Mouse (Mus musculus): ENCODE measurements around the gene Nexn.

Gene Nexn

DNA sequence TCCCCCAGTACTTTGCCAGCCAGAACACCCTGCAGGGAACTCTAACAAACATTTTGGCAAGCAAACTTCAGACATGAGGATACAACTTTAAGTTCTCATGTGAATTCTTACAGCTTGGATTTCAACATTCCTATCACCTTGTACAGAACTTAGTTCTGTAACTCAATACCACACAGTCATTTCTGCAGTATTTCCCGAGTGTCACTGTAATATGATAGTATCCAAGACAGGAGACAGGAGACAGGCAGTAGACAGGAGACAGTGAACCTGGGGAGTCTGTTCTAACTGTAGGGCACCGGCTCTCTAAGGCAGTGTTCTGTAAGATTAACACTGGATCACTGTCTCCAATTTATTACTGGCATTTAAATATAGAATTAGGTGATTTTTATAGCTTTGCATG lies 12.3 kb upstream of the Nexn start:
- DNase-seq (ENCODE audit: low read depth, low spot score), result no peak

- no peak for DNase-seq (ENCODE audit: low read depth, low spot score)
Measured at GRCm38 (mm10) chr3:152277912-152278311, 11.8 kb upstream of the Nexn start.

- DNase-seq (ENCODE audit: low read depth, low spot score), result no peak
Measured at GRCm38 (mm10) chr3:152276935-152277334, 10.8 kb upstream of the Nexn start.

DNA sequence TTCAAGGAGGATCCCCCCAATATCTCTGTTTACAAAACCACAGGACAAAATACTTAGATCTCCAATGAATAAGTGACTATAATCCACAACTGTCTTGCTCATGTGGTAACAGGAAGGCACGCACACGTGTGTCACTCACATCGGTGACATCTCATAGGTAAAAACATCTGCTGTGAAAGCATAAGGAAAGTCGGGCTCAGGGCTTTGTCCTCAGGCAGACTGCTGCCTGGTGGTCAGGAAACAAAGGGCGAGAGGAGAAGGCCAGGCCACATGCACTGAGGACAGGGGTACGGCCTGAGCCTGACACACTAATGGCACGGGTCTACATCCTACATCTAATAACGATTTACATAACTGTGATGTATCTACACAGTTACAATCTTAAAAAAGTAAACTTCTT lies 8.9 kb upstream of the Nexn start:
- DNase-seq (ENCODE audit: low read depth, low spot score), result no peak

GRCm38 (mm10) chr3:152272974-152273685 lies 7.0 kb upstream of the Nexn start:
- no peak for DNase-seq (ENCODE audit: low read depth, low spot score)

GRCm38 (mm10) chr3:152271876-152272275 lies 5.7 kb upstream of the Nexn start:
- DNase-seq (ENCODE audit: low read depth, low spot score), result no peak

DNA sequence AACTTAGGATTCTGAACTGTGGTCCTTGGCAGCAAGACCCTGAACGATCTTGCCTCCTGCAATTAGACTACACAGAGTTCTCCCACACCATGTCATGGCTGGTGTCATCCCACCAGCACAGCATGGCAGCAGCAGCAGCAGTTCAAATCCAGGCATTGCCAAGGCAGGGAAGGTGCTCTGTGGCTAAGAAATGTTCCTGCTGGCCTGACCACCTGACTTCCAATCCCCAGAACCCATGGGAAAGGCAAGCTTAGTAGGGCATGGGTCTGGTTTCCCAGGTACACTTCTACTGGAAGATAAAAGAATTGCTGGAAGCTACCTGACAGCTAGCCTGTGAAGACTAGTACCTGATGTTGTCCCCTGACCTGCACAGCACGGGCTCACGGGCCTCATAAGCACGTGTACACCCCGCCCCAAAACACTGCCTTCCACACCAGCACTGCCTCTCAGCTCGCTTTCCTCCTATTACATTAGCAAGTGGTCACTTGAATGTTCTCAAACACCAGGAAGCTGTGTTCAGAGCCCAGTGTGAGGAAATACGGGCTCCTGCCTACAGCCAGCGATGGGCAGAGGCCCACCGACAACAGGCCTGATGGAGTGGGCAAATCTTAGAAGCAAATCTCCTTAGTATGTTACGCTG lies 5.0 kb upstream of the Nexn start:
- no peak for DNase-seq (ENCODE audit: low read depth, low spot score)

GRCm38 (mm10) chr3:152268099-152268498 lies 1.9 kb upstream of the Nexn start:
- no peak for DNase-seq (ENCODE audit: low read depth, low spot score)

GRCm38 (mm10) chr3:152265351-152266035 lies 657 bp downstream of the Nexn start:
- no peak for DNase-seq (ENCODE audit: low read depth, low spot score)

DNA sequence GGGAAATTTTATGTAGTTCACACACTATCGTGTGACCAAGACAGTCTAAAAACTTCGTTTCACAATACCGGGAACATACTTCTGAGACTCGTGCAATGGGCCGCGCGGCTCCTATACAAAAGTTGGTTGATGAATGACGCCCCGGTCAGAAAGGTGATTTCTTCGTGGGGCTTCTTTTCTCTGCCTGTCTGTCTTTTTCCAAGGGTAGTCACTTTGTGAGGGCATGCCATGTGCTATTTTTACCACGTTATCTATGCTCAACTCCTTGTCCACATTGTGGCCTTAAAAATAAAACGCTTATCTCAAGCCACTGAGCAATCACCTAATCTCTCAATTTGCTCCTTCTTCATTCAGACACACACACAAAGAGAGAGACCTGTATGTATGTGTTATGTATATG lies 1.3 kb downstream of the Nexn start:
- no peak for DNase-seq (ENCODE audit: low read depth, low spot score)

DNA sequence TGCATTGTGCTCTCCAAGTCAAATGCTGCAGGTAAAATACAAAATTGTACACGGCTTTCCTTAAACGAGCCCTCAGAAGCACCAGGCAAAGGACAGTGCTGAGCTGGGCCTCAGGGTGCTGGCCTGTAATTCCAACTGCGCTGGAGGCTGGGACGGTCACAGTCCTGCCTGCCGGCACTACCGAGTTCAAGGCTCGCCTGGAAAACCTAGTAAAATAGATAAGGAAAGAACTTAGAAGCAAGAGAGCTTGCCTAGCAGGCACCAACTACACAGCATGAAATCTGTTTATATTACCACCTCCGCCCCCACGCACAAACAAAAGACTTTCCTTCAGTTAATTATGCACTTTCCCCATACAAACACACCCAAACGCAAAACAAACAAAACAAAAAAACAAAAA lies 1.8 kb downstream of the Nexn start:
- DNase-seq (ENCODE audit: low read depth, low spot score), result no peak

GRCm38 (mm10) chr3:152261948-152262347 lies 4.2 kb downstream of the Nexn start:
- no peak for DNase-seq (ENCODE audit: low read depth, low spot score)

DNA sequence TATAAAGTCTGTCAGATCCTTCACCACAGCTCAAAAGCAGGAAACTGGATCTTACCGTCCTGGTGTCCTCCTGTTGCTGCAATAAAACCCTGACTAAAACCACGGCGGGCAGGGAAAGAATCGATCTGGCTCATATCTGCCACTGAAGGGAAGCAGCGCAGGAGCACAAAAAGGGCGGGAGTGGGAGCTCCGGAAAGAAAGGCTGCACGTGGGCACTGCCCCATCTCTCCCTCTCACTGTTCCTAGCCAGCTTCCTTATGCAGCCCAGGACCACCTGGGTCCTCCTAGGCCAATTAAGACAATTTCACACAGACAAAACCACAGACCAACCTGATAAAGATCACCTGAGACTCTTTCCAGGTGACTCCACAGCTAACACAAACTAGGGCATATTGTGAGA lies 4.7 kb downstream of the Nexn start:
- no peak for DNase-seq (ENCODE audit: low read depth, low spot score)

GRCm38 (mm10) chr3:152260362-152260761 lies 5.8 kb downstream of the Nexn start:
- no peak for DNase-seq (ENCODE audit: low read depth, low spot score)

DNA sequence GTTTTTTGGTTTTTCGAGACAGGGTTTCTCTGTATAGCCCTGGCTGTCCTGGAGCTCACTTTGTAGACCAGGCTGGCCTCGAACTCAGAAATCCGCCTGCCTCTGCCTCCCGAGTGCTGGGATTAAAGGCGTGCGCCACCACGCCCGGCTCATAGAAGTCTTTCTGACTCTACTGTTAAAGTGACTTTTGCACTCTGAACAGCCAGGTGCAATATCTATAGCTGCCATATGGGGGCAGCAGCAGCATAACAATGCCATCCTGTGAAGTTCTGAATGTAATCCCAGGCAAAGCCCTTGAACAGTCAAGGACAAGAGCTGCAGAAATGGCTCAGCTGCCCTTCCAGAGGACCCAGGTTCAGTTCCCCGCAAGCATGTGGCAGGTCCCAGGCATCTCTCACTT lies 6.7 kb downstream of the Nexn start:
- peak; percentile 67 for DNase-seq (ENCODE audit: low read depth, low spot score)

DNA sequence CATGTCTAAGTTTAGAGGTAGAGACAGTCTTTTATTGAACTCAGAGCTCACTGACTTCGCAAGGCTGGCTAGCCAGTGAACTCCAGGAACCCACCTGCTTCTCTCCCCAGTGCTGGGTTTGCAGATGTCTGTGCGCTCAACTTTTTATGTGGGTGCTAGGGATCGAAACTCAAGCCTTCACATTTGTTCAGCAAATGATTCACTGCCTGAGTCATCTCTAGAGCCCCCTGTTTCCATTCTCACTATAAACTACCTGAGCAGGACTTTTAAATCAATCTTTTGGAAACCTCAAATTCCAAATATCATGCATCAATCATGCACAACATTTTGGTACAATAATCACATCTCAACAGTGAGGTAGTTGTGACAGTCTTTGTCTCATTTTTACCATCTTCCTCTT lies 8.6 kb downstream of the Nexn start:
- no peak for DNase-seq (ENCODE audit: low read depth, low spot score)

DNA sequence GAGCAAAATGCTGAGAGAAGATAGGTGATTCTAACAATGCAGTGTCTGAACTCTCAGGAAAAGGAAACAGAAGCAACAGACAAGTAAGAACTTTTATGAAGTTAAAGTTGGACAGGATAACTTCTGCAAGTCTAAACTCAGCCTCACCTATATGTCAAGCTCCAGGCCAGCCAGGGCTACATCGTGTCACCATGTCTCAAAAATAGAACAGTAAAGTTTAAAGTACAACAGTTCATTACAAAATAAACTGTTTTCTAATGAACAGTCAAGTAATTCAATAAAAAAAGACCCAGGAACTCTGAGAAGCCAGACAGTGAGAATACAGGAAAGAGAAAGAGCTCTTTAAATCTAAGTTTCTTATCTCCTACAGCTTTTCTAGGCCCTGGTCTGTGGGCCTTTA lies 15.7 kb downstream of the Nexn start:
- DNase-seq (ENCODE audit: low read depth, low spot score), result no peak

DNA sequence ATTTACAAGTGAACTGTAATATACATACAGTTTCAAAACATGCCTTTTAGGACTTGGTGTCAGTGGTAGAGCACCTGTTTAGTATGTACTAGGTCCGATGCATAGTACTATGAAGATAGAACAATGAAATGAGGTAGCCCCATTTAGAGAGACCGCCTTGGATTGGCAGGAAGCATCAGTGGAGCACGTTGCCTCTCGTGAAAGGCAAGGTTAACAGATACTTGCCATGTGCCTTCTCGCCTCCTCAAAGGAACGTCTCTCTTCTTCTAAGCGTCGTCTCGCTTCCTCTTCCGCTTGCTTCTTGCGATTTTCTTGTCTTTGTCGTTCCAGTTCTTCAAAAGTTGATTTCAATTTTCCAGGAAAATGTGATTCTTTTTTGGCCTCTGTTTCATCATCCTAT lies 18.4 kb downstream of the Nexn start:
- DNase-seq (ENCODE audit: low read depth, low spot score), result no peak

DNA sequence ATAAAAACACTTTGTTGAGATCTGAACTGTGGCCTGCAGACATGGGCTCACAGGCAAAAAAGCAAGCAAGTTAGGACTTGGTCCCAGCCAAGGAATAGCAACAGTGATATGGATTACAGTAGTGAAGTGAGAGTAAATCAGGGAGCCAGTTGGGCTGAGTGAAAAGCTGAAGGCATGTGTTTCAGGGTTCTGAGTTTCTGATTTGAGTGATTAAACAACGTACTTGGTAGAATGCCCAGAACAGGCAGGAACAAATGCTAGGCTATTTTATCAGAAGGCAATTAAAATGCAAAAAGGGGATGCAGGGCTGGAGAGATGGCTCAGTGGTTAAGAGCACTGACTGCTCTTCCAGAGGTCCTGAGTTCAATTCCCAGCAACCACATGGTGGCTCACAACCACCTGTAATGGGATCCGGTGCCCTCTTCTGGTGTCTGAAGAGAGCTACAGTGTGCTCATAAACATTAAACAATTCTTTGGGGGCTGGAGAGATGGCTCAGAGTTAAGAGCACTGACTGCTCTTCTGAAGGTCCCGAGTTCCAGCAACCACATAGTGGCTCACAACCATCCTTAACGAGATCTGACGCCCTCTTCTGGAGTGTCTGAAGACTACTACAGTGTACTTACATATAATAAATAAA lies 20.8 kb downstream of the Nexn start:
- DNase-seq (ENCODE audit: low read depth, low spot score), result no peak

GRCm38 (mm10) chr3:152243304-152243703 lies 22.8 kb downstream of the Nexn start:
- DNase-seq (ENCODE audit: low read depth, low spot score), result no peak

GRCm38 (mm10) chr3:152241098-152241497 lies 25.1 kb downstream of the Nexn start:
- no peak for DNase-seq (ENCODE audit: low read depth, low spot score)

DNA sequence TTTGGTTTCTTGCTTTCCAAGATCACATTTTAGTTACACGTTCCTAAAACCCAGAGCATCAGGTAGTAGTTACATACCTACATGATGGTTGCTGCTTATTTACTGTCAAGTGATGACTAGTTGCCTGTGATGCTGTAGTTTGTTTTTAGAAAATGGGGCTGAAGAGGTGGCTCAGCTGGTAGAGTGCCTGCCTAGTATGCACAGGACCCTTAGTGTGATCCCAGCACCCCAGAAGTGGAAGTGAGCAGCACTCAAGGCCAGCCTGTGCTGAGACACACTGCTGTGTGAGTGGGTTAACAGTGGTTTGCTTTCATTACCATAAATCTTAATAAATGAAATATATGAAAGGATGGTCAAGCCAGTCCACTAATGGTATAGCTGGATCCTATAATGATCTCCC lies 26.6 kb downstream of the Nexn start:
- DNase-seq (ENCODE audit: low read depth, low spot score), result no peak

GRCm38 (mm10) chr3:152238836-152239235 lies 27.3 kb downstream of the Nexn start:
- DNase-seq (ENCODE audit: low read depth, low spot score), result no peak

Measured in WW6 (cell line).